Mouse (Mus musculus) thymus, adult 2 months (tissue): ENCODE measurements around the gene Gm28710. TPM values are rescaled to one million over a fixed set of nuclear protein-coding genes. Genes with fewer than 3 reads are reported as not detected.

ENCODE experiments used
- DNase-seq: peaks from one replicate; pipeline ENCODE4 v3.0.0; 2021
- H3K27ac ChIP-seq: fragments of 200-500 bp; 2 replicates; pipeline ENCODE4 v1.5.1; 2012; ENCODE audit warnings: low read length, control low read depth; ENCODE audit not compliant: control insufficient read depth, insufficient read depth
- H3K27me3 ChIP-seq: fragments of 200-500 bp; 2 replicates; pipeline ENCODE4 v1.6.1; 2012; ENCODE audit warnings: mild to moderate bottlenecking, low read length, moderate library complexity, mixed read lengths; ENCODE audit not compliant: control insufficient read depth, insufficient read depth
- H3K36me3 ChIP-seq: fragments of 200-500 bp; 2 replicates; pipeline ENCODE4 v1.6.1; 2012; ENCODE audit warnings: mild to moderate bottlenecking, low read length, moderate library complexity; ENCODE audit not compliant: control insufficient read depth, insufficient read depth
- H3K4me1 ChIP-seq: fragments of 200-500 bp; replicated peaks from 2 replicates; pipeline ENCODE4 v1.6.1; 2012; ENCODE audit warnings: low read length; ENCODE audit not compliant: control insufficient read depth, insufficient read depth
- H3K4me3 ChIP-seq: fragments of 200-500 bp; 2 replicates; pipeline ENCODE4 v1.5.1; 2012; ENCODE audit warnings: mild to moderate bottlenecking, low read length, control low read depth, moderate library complexity; ENCODE audit not compliant: control insufficient read depth, insufficient read depth
- CTCF ChIP-seq: fragments of 200-500 bp; IDR thresholded peaks from 2 replicates; pipeline ENCODE4 v1.5.1; 2012; ENCODE audit warnings: mild to moderate bottlenecking, control low read depth, low read length, moderate library complexity, borderline replicate concordance; ENCODE audit not compliant: control insufficient read depth, poor library complexity, insufficient read depth; ENCODE audit errors: extremely low read depth
- POLR2A ChIP-seq: fragments of 200-500 bp; IDR thresholded peaks from 2 replicates; pipeline ENCODE4 v1.6.1; 2012; ENCODE audit warnings: mild to moderate bottlenecking, low read length, control low read depth, moderate library complexity; ENCODE audit not compliant: control insufficient read depth, poor library complexity, insufficient read depth; ENCODE audit errors: extremely low read depth
- WGBS: fragments of 180-500 bp; shearing (Covaris S2); methylation state at CpG from one replicate; pipeline ENCODE4 v1.1.7; 2018; 5-methylcytosine and 5-hydroxymethylcytosine counted together
- polyA plus RNA-seq: library from polyadenylated mRNA; depleted of rRNA; stranded (reverse); fragments of >200 nt; gene quantifications from 2 replicates; pipeline ENCODE4 v1.2.3, GENCODE M21; 2012; rRNA removed

Gm28710 gene
- polyA plus RNA-seq, 1 experiment: not detected

- WGBS: 3% methylated on average over 1 of the region's 1 CpGs
- TF ChIP-seq CTCF (no peak), POLR2A (no peak)
- no peak overlapping the region for H3K4me3 ChIP-seq
- H3K36me3 ChIP-seq: no peaks in the 10 kb centered on the region
- no peaks in the 10 kb centered on the region for H3K4me1 ChIP-seq
- no peaks in the 10 kb centered on the region for H3K27me3 ChIP-seq
- H3K27ac ChIP-seq: no peak overlapping the region
- no peak for DNase-seq
These were observed 102.6 kb downstream of the Gm28710 start for GRCm38 (mm10) chr5:16894161-16894560.

- no peak overlapping the region for H3K27ac ChIP-seq
- DNase-seq: no peak
These were observed 128.2 kb downstream of the Gm28710 start for GRCm38 (mm10) chr5:16919791-16920190.

GRCm38 (mm10) chr5:16922473-16922872 lies 130.9 kb downstream of the Gm28710 start:
- TF ChIP-seq CTCF (no peak), POLR2A (no peak)
- Histone ChIP-seq H3K27me3 (no peaks in the 10 kb centered on the region), H3K4me1 (no peaks in the 10 kb centered on the region), H3K4me3 (no peak overlapping the region), H3K36me3 (no peaks in the 10 kb centered on the region), H3K27ac (no peak overlapping the region)
- no peak for DNase-seq
- WGBS: 35% methylated on average over 1 of the region's 1 CpGs

More at GRCm38 (mm10) chr5:16919791-16920190, 128.2 kb downstream of the Gm28710 start:
- TF ChIP-seq CTCF (no peak), POLR2A (no peak)
- no peaks in the 10 kb centered on the region for H3K36me3 ChIP-seq
- H3K4me1 ChIP-seq: no peaks in the 10 kb centered on the region
- H3K27me3 ChIP-seq: no peaks in the 10 kb centered on the region
- no peak overlapping the region for H3K4me3 ChIP-seq
- WGBS: 98% methylated on average over 8 of the region's 8 CpGs

Other genes with a start within 250 kb of the Gm28710 start
- gene Hgf, start 238.3 kb upstream of the Gm28710 start, polyA plus RNA-seq: 0.62 and 1.1 TPM in 2 replicates